Mouse (Mus musculus): Measurements from ENCODE around the gene Rims1.

DNA sequence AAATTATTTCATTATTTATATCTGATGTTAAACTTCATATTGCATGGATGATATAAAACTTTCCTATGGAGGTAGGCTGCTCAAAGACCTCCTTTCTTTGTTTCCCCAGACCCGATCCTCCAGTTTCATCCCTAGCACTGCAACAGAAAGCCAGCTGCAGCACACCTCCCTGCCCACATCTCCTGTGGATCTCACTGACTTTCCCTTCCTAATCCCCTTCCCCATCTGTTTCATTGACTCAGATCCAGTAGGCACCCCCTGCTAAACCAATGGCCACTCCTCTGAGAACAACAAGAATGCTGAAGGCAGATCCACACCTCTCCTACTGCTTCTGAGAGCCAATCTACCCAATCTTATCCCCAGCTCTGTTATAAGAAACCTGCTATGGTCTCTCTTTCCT is 259.5 kb downstream of the Rims1 start:
- TF ChIP-seq GATA1 (IDR thresholded peaks at IDR 0.05; ENCODE audit: borderline replicate concordance, low read length) = no peak
- no peak for TF ChIP-seq FLI1 (IDR thresholded peaks at IDR 0.05; ENCODE audit: low read length)
